Mouse (Mus musculus): ENCODE data around the gene Fsip1.

Fsip1 gene

GRCm38 (mm10) chr2:118083652-118084051 lies 173.1 kb downstream of the Fsip1 start:
- DNase-seq: no peak

GRCm38 (mm10) chr2:118081581-118081980 lies 175.2 kb downstream of the Fsip1 start:
- DNase-seq: no peak
